Mouse (Mus musculus) gastrocnemius, postnatal 25 days (tissue): ENCODE measurements around the gene Asxl1. TPM values are rescaled to one million over a fixed set of nuclear protein-coding genes. Genes with fewer than 3 reads are reported as not detected.

ENCODE experiments used
- DNase-seq: peaks from one replicate; pipeline ENCODE4 v3.0.0; 2022
- total RNA-seq, 2 experiments: library from RNA; stranded (reverse); gene quantifications; 1 replicate in 1 of 2; 2 replicates in 1 of 2; pipeline ENCODE4 v1.2.3; 2021

The Asxl1 gene
- total RNA-seq, 2 experiments from 2014 or later: 7.3 to 8.5 TPM

DNA sequence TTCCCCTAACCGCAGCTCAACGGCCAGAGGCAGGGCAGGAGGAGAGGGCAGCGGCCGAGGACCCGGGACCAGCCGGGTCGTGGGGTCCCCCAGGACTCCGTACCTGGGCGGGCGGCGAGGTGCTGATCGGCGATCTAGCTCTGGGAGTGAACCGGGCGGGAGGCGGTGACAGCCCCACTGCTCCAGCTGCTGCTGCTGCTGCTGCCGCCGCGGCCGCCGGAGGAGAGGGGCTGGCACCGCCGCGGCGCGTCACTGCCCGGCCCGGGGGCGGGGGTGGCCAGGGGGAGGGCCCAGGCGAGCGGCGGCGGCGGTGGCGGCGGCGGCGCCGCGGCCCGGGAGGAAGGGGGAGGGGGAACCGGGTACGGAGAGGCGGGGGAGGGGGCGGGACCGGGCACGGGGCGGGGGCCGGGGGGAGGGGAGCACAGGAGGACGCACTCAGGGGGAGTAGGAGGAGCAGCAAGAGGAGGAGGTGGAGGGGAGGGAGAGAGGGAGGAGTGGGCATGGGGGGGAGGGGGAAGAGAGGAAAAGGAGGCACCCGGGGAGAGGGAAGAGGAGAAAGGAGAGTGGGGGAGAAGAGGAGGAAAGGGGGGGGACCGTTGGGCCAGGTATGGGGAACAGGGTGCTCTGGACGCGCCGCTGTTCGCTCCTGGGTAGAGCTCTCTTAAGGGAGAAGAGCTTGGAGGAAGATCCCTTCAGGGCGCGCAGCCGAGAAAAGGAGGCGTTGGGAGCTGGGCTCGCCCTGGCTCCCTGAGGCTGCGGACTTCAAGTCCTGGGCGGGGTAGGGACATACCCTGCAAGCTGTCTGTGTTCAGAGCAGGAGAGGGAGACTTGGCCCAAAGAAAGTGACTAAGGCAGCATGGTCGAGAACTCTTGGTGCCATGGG lies 98.9 kb downstream of the Asxl1 start:
- peak; percentile 62 for DNase-seq

DNA sequence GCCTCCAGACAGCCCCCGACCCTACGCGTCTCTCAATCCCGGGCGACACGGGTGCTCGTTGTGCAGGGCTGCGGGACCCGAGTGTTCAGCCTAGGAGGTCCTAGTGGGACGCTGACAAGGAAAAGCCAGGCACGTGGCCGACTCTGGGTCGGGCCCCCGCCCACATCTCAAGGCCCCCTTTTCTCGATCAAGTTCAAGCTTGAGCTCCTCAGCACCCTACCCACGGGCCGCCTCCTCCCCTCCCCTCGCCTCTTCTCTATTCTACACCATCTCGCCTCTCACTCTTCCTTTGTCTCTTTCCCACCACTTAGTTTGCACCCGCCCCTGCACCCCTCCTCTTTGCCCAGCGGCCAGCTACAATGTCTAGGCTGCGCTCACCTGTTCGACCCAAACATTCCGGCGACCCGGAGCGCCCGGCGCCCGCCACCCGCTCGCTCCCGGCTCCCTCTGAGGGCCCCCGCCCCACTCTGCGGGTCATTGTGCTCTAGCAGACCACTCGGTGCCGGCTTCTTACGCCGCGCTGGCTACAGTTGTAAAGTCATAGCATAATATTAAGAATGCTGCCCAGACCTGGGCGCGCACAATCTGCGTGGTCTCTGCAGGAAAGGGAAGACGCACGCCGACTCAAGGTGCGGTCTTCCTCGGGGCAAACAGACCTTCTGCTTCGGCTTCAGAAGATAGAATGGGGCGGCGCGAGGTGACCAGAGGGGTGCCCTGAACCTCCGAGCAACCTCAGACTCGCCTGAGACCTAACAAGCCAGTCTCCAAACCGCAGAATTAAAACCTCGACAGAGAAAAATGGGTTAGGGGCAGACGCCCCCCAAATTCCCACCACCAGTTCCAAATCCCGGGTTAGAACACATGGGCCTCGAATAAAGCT lies 99.7 kb downstream of the Asxl1 start:
- no peak for DNase-seq

DNA sequence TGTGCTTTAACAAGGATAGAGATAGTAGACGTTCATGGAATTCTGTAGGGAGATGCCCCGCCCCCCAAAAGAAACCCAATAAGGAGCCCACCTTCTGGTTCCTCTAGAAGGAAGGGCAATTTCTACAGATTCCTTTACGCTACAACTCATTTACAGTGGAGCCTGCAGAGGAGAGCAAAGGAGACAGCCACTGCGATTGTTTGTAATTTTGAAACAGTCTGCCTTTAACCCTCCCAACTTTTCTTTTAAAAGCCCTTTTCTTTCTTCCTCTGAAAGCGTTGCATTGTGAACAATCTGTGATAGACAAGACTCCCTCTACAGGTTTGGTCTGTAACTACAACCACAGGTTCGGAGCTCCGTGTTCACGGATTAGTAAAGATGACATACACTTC lies 100.4 kb downstream of the Asxl1 start:
- no peak for DNase-seq

DNA sequence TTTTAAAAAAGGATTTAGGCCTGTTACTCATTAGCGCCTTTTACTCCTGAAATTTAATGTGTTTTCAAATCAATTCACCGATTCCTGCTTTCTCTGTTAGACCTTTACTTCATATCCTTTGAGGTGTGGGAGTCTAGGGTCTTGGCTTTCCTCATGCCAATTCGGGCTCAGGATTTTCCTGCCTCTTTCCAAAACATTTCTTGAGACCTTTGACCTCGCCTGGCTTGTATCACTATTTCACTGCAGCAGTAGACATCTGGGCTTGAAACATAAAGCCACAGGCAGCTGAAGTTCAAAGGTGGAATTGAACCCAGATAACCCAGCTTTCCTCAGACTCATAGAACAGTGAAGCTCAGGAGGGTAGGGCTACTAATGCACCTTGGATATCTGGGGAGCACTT lies 100.8 kb downstream of the Asxl1 start:
- DNase-seq: no peak

DNA sequence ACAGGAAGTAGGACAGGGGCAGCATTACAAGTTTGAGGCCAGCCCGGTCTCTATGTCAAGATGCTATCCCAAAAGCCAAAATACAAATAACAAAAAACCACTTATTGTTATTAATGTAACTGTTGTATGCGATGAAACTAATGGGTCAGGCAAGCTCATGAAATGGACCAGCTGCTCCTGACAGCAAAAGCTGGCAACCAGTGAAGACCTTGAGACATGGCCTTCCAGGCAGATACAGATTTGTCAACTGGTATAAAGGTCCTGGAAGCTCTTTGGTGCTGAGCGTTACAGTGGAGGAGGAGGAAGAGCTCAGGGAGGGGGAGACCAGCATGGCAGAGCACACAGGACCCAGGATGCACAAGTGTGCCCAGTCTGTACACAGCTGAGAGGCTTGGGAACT lies 102.1 kb downstream of the Asxl1 start:
- DNase-seq: no peak

DNA sequence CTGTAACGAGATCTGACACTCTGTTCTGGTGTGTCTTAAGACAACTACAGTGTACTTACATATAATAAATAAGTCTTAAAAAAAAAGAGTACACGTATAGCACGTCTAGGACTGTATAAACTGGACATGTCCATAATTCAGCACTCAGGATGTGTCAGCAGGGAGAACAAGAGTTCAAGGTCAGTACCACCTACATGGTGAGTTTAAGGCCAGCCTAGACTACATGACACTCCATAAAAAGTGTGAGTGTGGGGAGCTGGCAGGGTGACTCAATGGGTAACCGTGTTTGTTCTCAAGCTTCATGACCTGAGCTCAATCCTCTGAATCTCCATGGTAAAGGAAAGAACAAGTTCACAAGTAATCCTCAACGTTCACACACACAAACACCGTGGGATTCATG lies 102.9 kb downstream of the Asxl1 start:
- DNase-seq: no peak

Other genes with a start within 250 kb of the Asxl1 start
- gene Hck, start 237.4 kb upstream of the Asxl1 start, total RNA-seq: under 1 TPM; 0.21 to 0.26 TPM
- gene Tm9sf4, start 184.5 kb upstream of the Asxl1 start, total RNA-seq: 10 to 100 TPM; 33.7 to 34.9 TPM
- gene Tspyl3, start 120.4 kb upstream of the Asxl1 start, total RNA-seq: under 1 TPM; 0.78 to 0.82 TPM
- gene Plagl2, start 104.4 kb upstream of the Asxl1 start, total RNA-seq: 1 to 10 TPM; 3.2 to 4.0 TPM
- gene Pofut1, start 104.3 kb upstream of the Asxl1 start, total RNA-seq: 10 to 100 TPM; 11.4 to 12.2 TPM
- 1 to 10 TPM; 3.4 to 4.0 TPM for gene Kif3b, start 54.4 kb upstream of the Asxl1 start, total RNA-seq
- not detected for gene 4930404H24Rik, start 147.0 kb downstream of the Asxl1 start, total RNA-seq
- 1 to 10 TPM; 1.4 to 1.6 TPM for gene Nol4l, start 184.1 kb downstream of the Asxl1 start, total RNA-seq